10 mouse cellular contexts compared by ENCODE assay signal in genomic region chr12:84069582-84069981, GRCm38 (mm10). TPM values are rescaled to one million over a fixed set of nuclear protein-coding genes. Genes with fewer than 3 reads are reported as not detected.
A peak's percentile ranks its signal among the peaks of the same experiment; 100 is the strongest.
DNase-seq lines count a peak whose midpoint lies in the region; ATAC-seq lines count a peak whose summit lies in the region.
"Not testable (repeated sequence)": the region's sequence is repeated elsewhere in the genome, so short reads cannot be mapped to it uniquely, and the experiment has no call there.
"Had no signal": no experiment of that assay in that cellular context is flagged by ENCODE, and none has a peak within 500 bp of the region (broad histone marks: within the 10 kb centered on the region; RNA-seq: fewer than 3 reads in every experiment).

No protein-coding gene starts in this region.

- not testable (repeated sequence) for H3K9me3 ChIP-seq in embryonic facial prominence, embryonic 10.5 days; hindbrain, embryonic 15.5 days; liver, embryonic 16.5 days (replicated peaks; ENCODE audit: control insufficient read depth, low read length); neural tube, embryonic 13.5 days

- H3K36me3 ChIP-seq in embryonic facial prominence, embryonic 10.5 days (replicated peaks); hindbrain, embryonic 15.5 days; liver, embryonic 16.5 days (ENCODE audit: control insufficient read depth, insufficient read depth); neural tube, embryonic 13.5 days: not testable (repeated sequence)

- H3K4me2 ChIP-seq in hindbrain, embryonic 15.5 days = peak overlapping the region; percentile 62
- H3K4me2 ChIP-seq in liver, embryonic 16.5 days (ENCODE audit: low read depth, low read length) = peak overlapping the region; percentile 53
- H3K4me2 ChIP-seq in neural tube, embryonic 13.5 days = peak overlapping the region; percentile 60

- H3K27me3 ChIP-seq in embryonic facial prominence, embryonic 10.5 days (replicated peaks; ENCODE audit: low read depth, poor library complexity, severe bottlenecking) = peaks cover 55% of the 10 kb centered on the region
- H3K27me3 ChIP-seq in hindbrain, embryonic 15.5 days = peaks cover 21% of the 10 kb centered on the region
- H3K27me3 ChIP-seq in liver, embryonic 16.5 days (ENCODE audit: control insufficient read depth, insufficient read depth, low read depth, low read length) = peaks cover 34% of the 10 kb centered on the region
- H3K27me3 ChIP-seq in neural tube, embryonic 13.5 days = peaks cover 48% of the 10 kb centered on the region

- 0 out of 2 replicates have a peak overlapping the region, but pooled peaks have one; percentile 24 for H3K9ac ChIP-seq in hindbrain, embryonic 15.5 days
- not testable (repeated sequence) for H3K9ac ChIP-seq in liver, embryonic 16.5 days (ENCODE audit: low read depth, low read length)
- H3K9ac ChIP-seq in neural tube, embryonic 13.5 days = peak overlapping the region; percentile 54

- peak; percentile 45 to 78 for DNase-seq in adrenal gland, adult (ENCODE audit: inconsistent age in 2 of 2, low spot score in 1 of 2)
- DNase-seq in embryonic facial prominence, embryonic 10.5 days (ENCODE audit: low spot score) = not testable (repeated sequence)
- DNase-seq in gastrocnemius, postnatal 25 days = peak; percentile 15
- peak; percentile 18 for DNase-seq in layer of hippocampus, adult 9-11 months
- peak; percentile 7 to 11 for DNase-seq in thymus, adult 18-20 months

- ATAC-seq in hindbrain, embryonic 15.5 days (ENCODE audit: low FRiP score, low read depth); liver, embryonic 16.5 days (ENCODE audit: low read depth); neural tube, embryonic 13.5 days (ENCODE audit: low read depth): not testable (repeated sequence)

- H3K27ac ChIP-seq in embryonic facial prominence, embryonic 10.5 days (replicated peaks); hindbrain, embryonic 15.5 days (replicated peaks); liver, embryonic 16.5 days (ENCODE audit: low read length); neural tube, embryonic 13.5 days (replicated peaks): not testable (repeated sequence)

- 3% methylated on average over 51 of the region's 52 CpGs for WGBS in embryonic facial prominence, embryonic 10.5 days
- 1% methylated on average over 42 of the region's 52 CpGs for WGBS in hindbrain, embryonic 15.5 days
- under 1% methylated on average over 42 of the region's 52 CpGs for WGBS in liver, embryonic 16.5 days (ENCODE audit: insufficient replicate concordance)
- WGBS in neural tube, embryonic 13.5 days = 3% methylated on average over 30 of the region's 52 CpGs

- not testable (repeated sequence) for H3K4me1 ChIP-seq in embryonic facial prominence, embryonic 10.5 days; hindbrain, embryonic 15.5 days (replicated peaks); liver, embryonic 16.5 days (ENCODE audit: control insufficient read depth, low read depth, low read length); neural tube, embryonic 13.5 days (replicated peaks)

- peak overlapping the region; percentile 54 for H3K4me3 ChIP-seq in embryonic facial prominence, embryonic 10.5 days
- H3K4me3 ChIP-seq in hindbrain, embryonic 15.5 days = peak overlapping the region; percentile 44
- peak overlapping the region; percentile 32 for H3K4me3 ChIP-seq in liver, embryonic 16.5 days (ENCODE audit: low read depth, low read length)
- peak overlapping the region; percentile 42 for H3K4me3 ChIP-seq in neural tube, embryonic 13.5 days

RNA-seq across cellular contexts. Expression of gene Acot5, which starts 0.5 kb away (rescaled TPM):
- polyA plus RNA-seq in embryonic facial prominence, embryonic 10.5 days (2016; fragmentation: Nextera tagmentation; extraction: Ambion mirVana) = not detected in 2 replicates
- total RNA-seq in gastrocnemius, postnatal 25 days (2021) = not detected
- 0.44 and 0.46 TPM in 2 replicates for polyA plus RNA-seq in hindbrain, embryonic 15.5 days (2015; fragmentation: Nextera tagmentation; extraction: Ambion mirVana)
- polyA plus RNA-seq in liver, embryonic 16.5 days (2015; fragmentation: Nextera tagmentation; extraction: Ambion mirVana) = not detected in 2 replicates
- 0.14 and 0.23 TPM in 2 replicates for polyA plus RNA-seq in neural tube, embryonic 13.5 days (2015; fragmentation: Nextera tagmentation; extraction: Ambion mirVana)
- polyA plus RNA-seq: CD4-positive, CD25-positive, alpha-beta regulatory T cell, adult 4 months had no signal

RNA-seq across cellular contexts. Expression of gene Acot3, which starts 17.6 kb away (rescaled TPM):
- 0.23 and 0.25 TPM in 2 replicates for polyA plus RNA-seq in embryonic facial prominence, embryonic 10.5 days (2016; fragmentation: Nextera tagmentation; extraction: Ambion mirVana)
- total RNA-seq in gastrocnemius, postnatal 25 days (2021) = not detected
- polyA plus RNA-seq in hindbrain, embryonic 15.5 days (2015; fragmentation: Nextera tagmentation; extraction: Ambion mirVana) = 1.3 and 1.4 TPM in 2 replicates
- 6.3 and 6.7 TPM in 2 replicates for polyA plus RNA-seq in liver, embryonic 16.5 days (2015; fragmentation: Nextera tagmentation; extraction: Ambion mirVana)
- polyA plus RNA-seq in neural tube, embryonic 13.5 days (2015; fragmentation: Nextera tagmentation; extraction: Ambion mirVana) = 0.69 and 0.75 TPM in 2 replicates
- total RNA-seq: gastrocnemius, postnatal 4 days had no signal
- polyA plus RNA-seq: CD4-positive, CD25-positive, alpha-beta regulatory T cell, adult 4 months had no signal

RNA-seq across cellular contexts. Expression of gene Gm49366, which starts 30.8 kb away (rescaled TPM):
- polyA plus RNA-seq in embryonic facial prominence, embryonic 10.5 days (2016; fragmentation: Nextera tagmentation; extraction: Ambion mirVana) = not detected in 2 replicates
- total RNA-seq in gastrocnemius, postnatal 25 days (2021) = not detected
- polyA plus RNA-seq in hindbrain, embryonic 15.5 days (2015; fragmentation: Nextera tagmentation; extraction: Ambion mirVana) = not detected in 2 replicates
- not detected in 2 replicates for polyA plus RNA-seq in liver, embryonic 16.5 days (2015; fragmentation: Nextera tagmentation; extraction: Ambion mirVana)
- not detected in 2 replicates for polyA plus RNA-seq in neural tube, embryonic 13.5 days (2015; fragmentation: Nextera tagmentation; extraction: Ambion mirVana)
- total RNA-seq: gastrocnemius, postnatal 4 days had no signal
- polyA plus RNA-seq: CD4-positive, CD25-positive, alpha-beta regulatory T cell, adult 4 months had no signal

RNA-seq across cellular contexts. Expression of gene Acot6, which starts 30.9 kb away (rescaled TPM):
- 0.80 and 0.81 TPM in 2 replicates for polyA plus RNA-seq in embryonic facial prominence, embryonic 10.5 days (2016; fragmentation: Nextera tagmentation; extraction: Ambion mirVana)
- total RNA-seq in gastrocnemius, postnatal 25 days (2021) = 1 to 10 TPM; 1.5 to 1.6 TPM
- polyA plus RNA-seq in hindbrain, embryonic 15.5 days (2015; fragmentation: Nextera tagmentation; extraction: Ambion mirVana) = 0.84 and 1.7 TPM in 2 replicates
- polyA plus RNA-seq in liver, embryonic 16.5 days (2015; fragmentation: Nextera tagmentation; extraction: Ambion mirVana) = 0.33 and 0.41 TPM in 2 replicates
- 0.63 and 1.0 TPM in 2 replicates for polyA plus RNA-seq in neural tube, embryonic 13.5 days (2015; fragmentation: Nextera tagmentation; extraction: Ambion mirVana)

RNA-seq across cellular contexts. Expression of gene Acot4, which starts 31.4 kb away (rescaled TPM):
- 0.16 and 0.39 TPM in 2 replicates for polyA plus RNA-seq in embryonic facial prominence, embryonic 10.5 days (2016; fragmentation: Nextera tagmentation; extraction: Ambion mirVana)
- total RNA-seq in gastrocnemius, postnatal 25 days (2021) = under 1 TPM; 0.05 to 0.43 TPM
- 0.32 and 0.58 TPM in 2 replicates for polyA plus RNA-seq in hindbrain, embryonic 15.5 days (2015; fragmentation: Nextera tagmentation; extraction: Ambion mirVana)
- polyA plus RNA-seq in liver, embryonic 16.5 days (2015; fragmentation: Nextera tagmentation; extraction: Ambion mirVana) = 8.4 and 10.0 TPM in 2 replicates
- 0.18 and 0.24 TPM in 2 replicates for polyA plus RNA-seq in neural tube, embryonic 13.5 days (2015; fragmentation: Nextera tagmentation; extraction: Ambion mirVana)
